Mouse (Mus musculus) brain, embryonic 14.5 days (tissue): Measurements from ENCODE around the gene Fli1.

Experiments
- CTCF ChIP-seq: fragments of 200-500 bp; IDR thresholded peaks from 2 replicates; pipeline ENCODE4 v1.5.1; 2012; ENCODE audit warnings: inconsistent platforms, mild to moderate bottlenecking, moderate library complexity, borderline replicate concordance; ENCODE audit not compliant: insufficient read depth, insufficient read length; ENCODE audit errors: extremely low read depth
- POLR2A ChIP-seq: fragments of 200-500 bp; IDR thresholded peaks from 2 replicates; pipeline ENCODE4 v1.6.1; 2012; ENCODE audit warnings: mild to moderate bottlenecking, inconsistent platforms, borderline replicate concordance; ENCODE audit not compliant: poor library complexity, insufficient read depth, insufficient read length, severe bottlenecking; ENCODE audit errors: extremely low read depth

GRCm38 (mm10) chr9:32540406-32541222, 2.0 kb downstream of the Fli1 start:
- TF ChIP-seq POLR2A (no peak), CTCF (no peak)
